Mouse (Mus musculus) adrenal gland, postnatal 10 days (tissue): ENCODE measurements at regions not wholly inside any gene's neighbourhood (a gene's known extent, or its start where the extent isn't known, plus 50 kb on each side); places are given as distances from the start of the nearest gene placed in this dataset.
"Not testable (repeated sequence)": the region's sequence is repeated elsewhere in the genome, so short reads cannot be mapped to it uniquely, and the experiment has no call there.

Experiments
- DNase-seq: peaks from one replicate; pipeline ENCODE4 v3.0.0; 2021; ENCODE audit warnings: mixed read lengths

GRCm38 (mm10) chr15:89730320-89730719 lies 111.3 kb downstream of the Syt10 start:
- DNase-seq = peak; percentile 61

DNA sequence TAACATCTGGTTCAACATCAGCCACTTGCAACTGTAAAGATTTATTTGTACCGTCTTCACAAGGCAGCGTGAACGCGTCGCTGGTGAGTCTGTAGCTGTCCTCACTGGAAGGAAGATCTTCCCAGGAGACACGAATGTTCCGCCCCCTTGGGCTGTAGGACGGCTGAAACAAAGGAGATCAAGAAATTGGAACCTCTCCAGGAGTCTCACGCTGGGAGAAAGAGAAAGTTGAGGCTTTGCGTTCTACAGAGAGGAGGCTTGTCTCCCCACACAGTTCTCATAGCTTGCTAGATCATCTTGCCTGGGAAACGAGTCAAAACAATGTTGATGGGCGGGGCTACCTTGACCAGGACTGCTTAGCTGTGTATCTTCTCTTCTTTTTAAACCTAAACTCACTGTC lies 117.3 kb downstream of the Syt10 start:
- DNase-seq = no peak

DNA sequence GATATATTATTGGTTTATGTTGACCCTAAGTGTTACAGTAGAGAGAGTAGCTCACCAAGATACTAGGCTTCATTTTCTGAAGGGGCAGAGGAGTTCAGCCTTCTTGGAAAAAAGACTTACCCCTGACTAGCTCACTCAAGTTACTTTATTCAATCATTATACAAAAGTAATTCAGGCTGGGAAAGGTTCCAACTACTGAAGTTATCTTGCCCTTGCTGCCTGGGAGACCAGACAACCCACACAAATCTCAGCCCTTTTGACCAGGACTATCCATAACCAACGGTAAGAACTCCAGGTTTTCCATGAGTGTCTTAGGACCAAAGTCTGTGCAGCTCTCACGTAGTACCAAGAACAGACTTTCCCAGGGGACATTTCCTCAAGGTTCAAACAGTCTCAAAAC lies 105.5 kb upstream of the Rabl2 start:
- DNase-seq = no peak

GRCm38 (mm10) chr15:89676366-89676765 lies 84.6 kb upstream of the Rabl2 start:
- DNase-seq = no peak

- not testable (repeated sequence) for DNase-seq
Measured at GRCm38 (mm10) chr15:89656558-89656957, 64.8 kb upstream of the Rabl2 start.
